Mouse (Mus musculus): ENCODE data around the gene Coro7. TPM values are rescaled to one million over a fixed set of nuclear protein-coding genes. Genes with fewer than 3 reads are reported as not detected.
"Not testable (repeated sequence)": the region's sequence is repeated elsewhere in the genome, so short reads cannot be mapped to it uniquely, and the experiment has no call there.

Gene Coro7
- polyA plus RNA-seq, 1 experiment from 2014 or later, result 22.0 TPM

- Histone ChIP-seq H3K4me1 (peaks cover 11% of the 10 kb centered on the region), H3K4me3 (replicated peaks) (no peak overlapping the region), H3K27ac (no peak overlapping the region), H3K27me3 (no peaks in the 10 kb centered on the region), H3K9me3 (replicated peaks) (no peaks in the 10 kb centered on the region), H3K36me3 (peaks cover 76% of the 10 kb centered on the region), H3K4me2 (no peak overlapping the region), H3K9ac (no peak overlapping the region)
- 91% methylated on average over 17 of the region's 17 CpGs for WGBS
- no peak for ATAC-seq (replicated peaks; ENCODE audit: low FRiP score)
Observed at GRCm38 (mm10) chr16:4713861-4714710, 34.5 kb upstream of the Coro7 start.

GRCm38 (mm10) chr16:4711173-4711572 is 31.6 kb upstream of the Coro7 start:
- no peak overlapping the region for H3K27ac ChIP-seq
- no peak overlapping the region for H3K4me2 ChIP-seq
- no peak overlapping the region for H3K9ac ChIP-seq
- no peak overlapping the region for H3K4me3 ChIP-seq (replicated peaks)
- no peaks in the 10 kb centered on the region for H3K27me3 ChIP-seq
- peaks cover 99% of the 10 kb centered on the region for H3K36me3 ChIP-seq
- H3K4me1 ChIP-seq, result no peaks in the 10 kb centered on the region
- 96% methylated on average over 4 of the region's 4 CpGs for WGBS
- ATAC-seq (replicated peaks; ENCODE audit: low FRiP score), result no peak
- H3K9me3 ChIP-seq (replicated peaks), result no peaks in the 10 kb centered on the region

- no peak for ATAC-seq (replicated peaks; ENCODE audit: low FRiP score)
- H3K9me3 ChIP-seq (replicated peaks), result no peaks in the 10 kb centered on the region
- H3K36me3 ChIP-seq, result peaks cover 99% of the 10 kb centered on the region
- 63% methylated on average over 4 of the region's 4 CpGs for WGBS
- no peaks in the 10 kb centered on the region for H3K27me3 ChIP-seq
- no peak overlapping the region for H3K4me2 ChIP-seq
- no peak overlapping the region for H3K9ac ChIP-seq
- H3K4me3 ChIP-seq (replicated peaks), result no peak overlapping the region
- H3K4me1 ChIP-seq, result no peaks in the 10 kb centered on the region
- H3K27ac ChIP-seq, result no peak overlapping the region
Observed at GRCm38 (mm10) chr16:4705541-4705940, 26.0 kb upstream of the Coro7 start.

- H3K9me3 ChIP-seq (replicated peaks), result no peaks in the 10 kb centered on the region
- WGBS, result 40% methylated on average over 1 of the region's 1 CpGs
- no peak overlapping the region for H3K4me3 ChIP-seq (replicated peaks)
- H3K27ac ChIP-seq, result no peak overlapping the region
- no peak overlapping the region for H3K4me2 ChIP-seq
- no peaks in the 10 kb centered on the region for H3K4me1 ChIP-seq
- peaks cover 100% of the 10 kb centered on the region for H3K36me3 ChIP-seq
- H3K27me3 ChIP-seq, result no peaks in the 10 kb centered on the region
- ATAC-seq (replicated peaks; ENCODE audit: low FRiP score), result no peak
- H3K9ac ChIP-seq, result no peak overlapping the region
Observed at GRCm38 (mm10) chr16:4702646-4703045, 23.1 kb upstream of the Coro7 start.

GRCm38 (mm10) chr16:4701211-4701610 is 21.6 kb upstream of the Coro7 start:
- 88% methylated on average over 3 of the region's 3 CpGs for WGBS
- H3K4me2 ChIP-seq, result no peak overlapping the region
- peaks cover 100% of the 10 kb centered on the region for H3K36me3 ChIP-seq
- H3K4me3 ChIP-seq (replicated peaks), result no peak overlapping the region
- no peak for ATAC-seq (replicated peaks; ENCODE audit: low FRiP score)
- no peaks in the 10 kb centered on the region for H3K4me1 ChIP-seq
- no peaks in the 10 kb centered on the region for H3K27me3 ChIP-seq
- no peak overlapping the region for H3K9ac ChIP-seq
- no peaks in the 10 kb centered on the region for H3K9me3 ChIP-seq (replicated peaks)
- H3K27ac ChIP-seq, result no peak overlapping the region

- not testable (repeated sequence) for H3K9ac ChIP-seq; H3K9me3 ChIP-seq (replicated peaks); H3K4me3 ChIP-seq (replicated peaks); H3K27ac ChIP-seq; H3K4me2 ChIP-seq; H3K27me3 ChIP-seq; ATAC-seq (replicated peaks; ENCODE audit: low FRiP score)
- 97% methylated on average over 4 of the region's 4 CpGs for WGBS
- Histone ChIP-seq H3K36me3 (peaks cover 74% of the 10 kb centered on the region), H3K4me1 (peaks cover 12% of the 10 kb centered on the region)
Observed at GRCm38 (mm10) chr16:4689371-4689770, 9.8 kb upstream of the Coro7 start.

GRCm38 (mm10) chr16:4684457-4684791 is 4.8 kb upstream of the Coro7 start:
- peak overlapping the region; percentile 96 for H3K9ac ChIP-seq
- H3K9me3 ChIP-seq (replicated peaks), result no peaks in the 10 kb centered on the region
- peaks cover 22% of the 10 kb centered on the region for H3K4me1 ChIP-seq
- peak overlapping the region; percentile 89 for H3K4me2 ChIP-seq
- peak overlapping the region; percentile 94; the same call in 1 of the 2 replicates for H3K27ac ChIP-seq
- H3K4me3 ChIP-seq (replicated peaks), result peak overlapping the region; percentile 97
- under 1% methylated on average over 9 of the region's 9 CpGs for WGBS
- no peaks in the 10 kb centered on the region for H3K27me3 ChIP-seq
- peaks cover 24% of the 10 kb centered on the region for H3K36me3 ChIP-seq
- no peak; the same call in 1 of the 2 replicates for ATAC-seq (replicated peaks; ENCODE audit: low FRiP score)

GRCm38 (mm10) chr16:4683581-4684456 is 4.2 kb upstream of the Coro7 start:
- no peaks in the 10 kb centered on the region for H3K27me3 ChIP-seq
- ATAC-seq (replicated peaks; ENCODE audit: low FRiP score), result peak; percentile 83
- H3K27ac ChIP-seq, result peak overlapping the region; percentile 94
- H3K36me3 ChIP-seq, result peaks cover 18% of the 10 kb centered on the region
- WGBS, result under 1% methylated on average over 54 of the region's 54 CpGs
- H3K9ac ChIP-seq, result peak overlapping the region; percentile 96
- peak overlapping the region; percentile 89 for H3K4me2 ChIP-seq
- peak overlapping the region; percentile 97 for H3K4me3 ChIP-seq (replicated peaks)
- peaks cover 27% of the 10 kb centered on the region for H3K4me1 ChIP-seq
- H3K9me3 ChIP-seq (replicated peaks), result no peaks in the 10 kb centered on the region

GRCm38 (mm10) chr16:4683193-4683580 is 3.6 kb upstream of the Coro7 start:
- H3K4me1 ChIP-seq, result peaks cover 34% of the 10 kb centered on the region
- peaks cover 14% of the 10 kb centered on the region for H3K36me3 ChIP-seq
- H3K4me2 ChIP-seq, result peak overlapping the region; percentile 89
- ATAC-seq (replicated peaks; ENCODE audit: low FRiP score), result no peak
- 28% methylated on average over 9 of the region's 9 CpGs for WGBS
- H3K4me3 ChIP-seq (replicated peaks), result peak overlapping the region; percentile 97
- H3K27ac ChIP-seq, result peak overlapping the region; percentile 94
- no peaks in the 10 kb centered on the region for H3K9me3 ChIP-seq (replicated peaks)
- peak overlapping the region; percentile 96 for H3K9ac ChIP-seq
- no peaks in the 10 kb centered on the region for H3K27me3 ChIP-seq

GRCm38 (mm10) chr16:4682628-4683179 is 3.1 kb upstream of the Coro7 start:
- peak overlapping the region; percentile 89 for H3K4me2 ChIP-seq
- H3K36me3 ChIP-seq, result peaks cover 9% of the 10 kb centered on the region
- 81% methylated on average over 4 of the region's 4 CpGs for WGBS
- no peaks in the 10 kb centered on the region for H3K27me3 ChIP-seq
- no peak for ATAC-seq (replicated peaks; ENCODE audit: low FRiP score)
- peak overlapping the region; percentile 94; the same call in 1 of the 2 replicates for H3K27ac ChIP-seq
- H3K4me1 ChIP-seq, result peaks cover 34% of the 10 kb centered on the region
- no peaks in the 10 kb centered on the region for H3K9me3 ChIP-seq (replicated peaks)
- H3K9ac ChIP-seq, result peak overlapping the region; percentile 96; the same call in 1 of the 2 replicates
- peak overlapping the region; percentile 97; the same call in 1 of the 2 replicates for H3K4me3 ChIP-seq (replicated peaks)

GRCm38 (mm10) chr16:4680922-4681455 is 1.4 kb upstream of the Coro7 start:
- H3K4me3 ChIP-seq (replicated peaks); H3K27me3 ChIP-seq; H3K9ac ChIP-seq; H3K4me2 ChIP-seq; H3K27ac ChIP-seq; H3K9me3 ChIP-seq (replicated peaks); H3K36me3 ChIP-seq; ATAC-seq (replicated peaks; ENCODE audit: low FRiP score): not testable (repeated sequence)
- WGBS, result 83% methylated on average over 3 of the region's 3 CpGs
- peaks cover 34% of the 10 kb centered on the region for H3K4me1 ChIP-seq

Measured in kidney, embryonic 15.5 days (tissue).